Mouse (Mus musculus) intestine, embryonic 15.5 days (tissue): ENCODE data around the gene Bpifa6. TPM values are rescaled to one million over a fixed set of nuclear protein-coding genes. Genes with fewer than 3 reads are reported as not detected.

Source experiments
- ATAC-seq: fragments of 200-750 bp; cut with Nextera tagmentation; 2 replicates; pipeline ENCODE4 v1.8.0; 2017; ENCODE audit warnings: moderate TSS enrichment, moderate library complexity
- H3K27ac ChIP-seq: fragments of 300-500 bp; sonication (generic); 2 replicates; pipeline ENCODE4 v1.5.1; 2015; ENCODE audit warnings: mild to moderate bottlenecking, inconsistent platforms
- H3K27me3 ChIP-seq: fragments of 300-500 bp; sonication (generic); replicated peaks from 2 replicates; pipeline ENCODE4 v1.6.1; 2015; ENCODE audit warnings: inconsistent platforms
- H3K36me3 ChIP-seq: fragments of 300-500 bp; sonication (generic); 2 replicates; pipeline ENCODE4 v1.6.1; 2015; ENCODE audit warnings: inconsistent platforms
- H3K4me1 ChIP-seq: fragments of 300-500 bp; sonication (generic); replicated peaks from 2 replicates; pipeline ENCODE4 v1.6.1; 2015; ENCODE audit warnings: inconsistent platforms
- H3K4me2 ChIP-seq: fragments of 300-500 bp; sonication (generic); replicated peaks from 2 replicates; pipeline ENCODE4 v1.6.1; 2015; ENCODE audit warnings: mild to moderate bottlenecking, inconsistent platforms
- H3K4me3 ChIP-seq: fragments of 300-500 bp; sonication (generic); replicated peaks from 2 replicates; pipeline ENCODE4 v1.5.1; 2015; ENCODE audit warnings: inconsistent platforms
- H3K9ac ChIP-seq: fragments of 300-500 bp; sonication (generic); 2 replicates; pipeline ENCODE4 v1.6.1; 2015; ENCODE audit warnings: inconsistent platforms
- H3K9me3 ChIP-seq: fragments of 300-500 bp; sonication (generic); 2 replicates; pipeline ENCODE4 v1.6.1; 2016; ENCODE audit warnings: inconsistent platforms
- WGBS: fragments of 180-500 bp; shearing (Covaris S2); methylation state at CpG from one replicate; pipeline ENCODE4 v1.1.7; 2015; 5-methylcytosine and 5-hydroxymethylcytosine counted together
- polyA plus RNA-seq: library from polyadenylated mRNA; unstranded; fragments of >200 nt; fragmentation: Nextera tagmentation; extraction: Ambion mirVana; gene quantifications from 2 replicates; pipeline ENCODE4 v1.2.1, GENCODE M21; 2015

Gene Bpifa6
- polyA plus RNA-seq: not detected in 2 replicates

DNA sequence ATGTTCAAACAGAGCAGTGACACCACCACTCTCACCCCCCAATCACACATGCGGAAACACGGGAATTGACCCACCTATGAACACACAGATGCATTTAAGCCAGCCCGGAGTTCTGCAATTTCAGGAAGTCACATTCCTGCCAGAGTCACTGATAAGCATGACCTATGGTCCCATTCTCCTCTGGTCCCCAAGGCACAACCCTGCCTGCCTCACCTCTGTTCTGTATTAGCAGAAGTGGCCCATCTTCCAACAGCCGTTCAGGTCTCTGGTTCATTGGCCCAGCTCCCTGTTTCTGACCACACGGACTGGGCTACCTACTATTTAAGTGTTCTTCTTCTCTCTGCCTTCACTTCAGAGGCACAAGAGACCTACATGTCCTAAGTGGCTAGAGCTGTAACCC is at the start of gene Bpifa6:
Gene Bpifa6, plus strand, starts transcription at position 364 of the 400 bp plus-strand sequence.
- WGBS: 59% methylated on average over 5 of the region's 5 CpGs
- Histone ChIP-seq H3K36me3 (no peaks in the 10 kb centered on the region), H3K4me3 (no peak within 1 kb of the TSS), H3K9ac (no peak within 1 kb of the TSS), H3K4me2 (no peak within 1 kb of the TSS), H3K9me3 (no peaks in the 10 kb centered on the region), H3K4me1 (no peaks in the 10 kb centered on the region), H3K27ac (no peak within 1 kb of the TSS), H3K27me3 (no peaks in the 10 kb centered on the region)
- ATAC-seq: no peak

DNA sequence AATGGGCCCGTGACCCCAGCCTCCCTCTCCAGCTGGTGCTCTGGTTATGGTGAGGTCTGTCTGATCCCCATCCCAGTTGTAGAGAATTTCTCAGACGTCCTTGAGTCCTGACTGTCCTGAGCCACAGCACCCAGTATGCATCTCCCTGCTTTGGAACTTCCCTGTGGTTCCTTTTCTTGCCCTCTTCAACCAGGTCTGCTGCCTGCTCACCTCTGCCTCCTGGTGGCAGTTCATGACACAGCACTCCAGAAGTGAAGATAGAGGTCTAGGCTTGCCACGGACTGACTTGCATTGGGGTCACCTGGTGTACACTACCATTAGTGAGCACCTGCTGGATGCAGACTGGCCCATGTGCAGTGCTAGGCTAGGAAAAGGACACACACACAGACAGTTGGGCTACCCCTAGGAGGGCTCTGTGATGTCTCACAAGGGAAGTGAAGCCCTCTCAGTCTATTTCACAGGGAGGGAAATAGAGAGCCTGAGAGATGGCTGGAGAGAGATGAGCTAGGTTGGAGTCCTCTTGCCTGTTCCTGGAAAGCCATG is 44.8 kb upstream of the Bpifa6 start:
- no peaks in the 10 kb centered on the region for H3K27me3 ChIP-seq
- peak; percentile 36; the same call in 1 of the 2 replicates for ATAC-seq
- H3K9ac ChIP-seq: no peak overlapping the region
- no peak overlapping the region for H3K27ac ChIP-seq
- H3K4me3 ChIP-seq: no peak overlapping the region
- H3K4me2 ChIP-seq: no peak overlapping the region
- no peaks in the 10 kb centered on the region for H3K36me3 ChIP-seq
- H3K4me1 ChIP-seq: no peaks in the 10 kb centered on the region
- no peaks in the 10 kb centered on the region for H3K9me3 ChIP-seq
- 50% methylated on average over 3 of the region's 3 CpGs for WGBS

- H3K36me3 ChIP-seq: no peaks in the 10 kb centered on the region
- no peaks in the 10 kb centered on the region for H3K4me1 ChIP-seq
- no peak overlapping the region for H3K9ac ChIP-seq
- H3K4me3 ChIP-seq: no peak overlapping the region
- no peaks in the 10 kb centered on the region for H3K27me3 ChIP-seq
- H3K27ac ChIP-seq: no peak overlapping the region
- 74% methylated on average over 6 of the region's 6 CpGs for WGBS
- no peak for ATAC-seq
- no peaks in the 10 kb centered on the region for H3K9me3 ChIP-seq
- no peak overlapping the region for H3K4me2 ChIP-seq
Observed at GRCm38 (mm10) chr2:153931125-153931524, 43.6 kb upstream of the Bpifa6 start.

- H3K4me3 ChIP-seq: no peak overlapping the region
- no peak overlapping the region for H3K4me2 ChIP-seq
- H3K4me1 ChIP-seq: no peaks in the 10 kb centered on the region
- H3K27me3 ChIP-seq: no peaks in the 10 kb centered on the region
- no peaks in the 10 kb centered on the region for H3K9me3 ChIP-seq
- H3K27ac ChIP-seq: no peak overlapping the region
- 75% methylated on average over 6 of the region's 6 CpGs for WGBS
- no peak overlapping the region for H3K9ac ChIP-seq
- no peak for ATAC-seq
- no peaks in the 10 kb centered on the region for H3K36me3 ChIP-seq
Observed at GRCm38 (mm10) chr2:153933311-153933710, 41.4 kb upstream of the Bpifa6 start.

- Histone ChIP-seq H3K27me3 (no peaks in the 10 kb centered on the region), H3K4me3 (no peak overlapping the region), H3K27ac (no peak overlapping the region), H3K36me3 (no peaks in the 10 kb centered on the region), H3K9me3 (no peaks in the 10 kb centered on the region), H3K4me1 (no peaks in the 10 kb centered on the region), H3K4me2 (no peak overlapping the region), H3K9ac (no peak overlapping the region)
- no peak for ATAC-seq
- WGBS: 85% methylated on average over 6 of the region's 6 CpGs
Observed at GRCm38 (mm10) chr2:153935348-153935747, 39.4 kb upstream of the Bpifa6 start.

DNA sequence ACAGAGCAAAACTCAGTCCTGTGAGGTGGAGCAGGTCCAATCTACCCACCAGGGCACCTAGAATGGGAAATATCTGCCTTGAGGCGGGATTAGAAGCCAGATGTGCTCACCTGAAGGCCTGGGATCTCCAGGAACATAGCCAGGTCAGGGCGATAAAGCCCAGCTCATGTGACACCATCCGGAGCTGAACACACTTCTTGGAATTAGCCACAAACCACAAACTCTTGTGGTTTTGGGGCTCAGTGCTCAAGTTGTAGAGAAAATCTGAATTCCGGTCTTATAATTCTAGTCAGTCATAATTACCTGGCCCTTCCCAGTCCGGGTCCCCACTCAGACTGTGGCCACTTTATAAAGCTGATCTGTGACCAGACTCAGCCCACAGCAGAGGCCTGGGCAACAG is 36.9 kb upstream of the Bpifa6 start, which contains the start of gene Bpifb4:
Gene Bpifb4, plus strand, starts transcription at position 370 of the 400 bp plus-strand sequence.
- WGBS: 81% methylated on average over 5 of the region's 5 CpGs
- ATAC-seq: no peak
- Histone ChIP-seq H3K9ac (no peak within 1 kb of the TSS), H3K27me3 (no peaks in the 10 kb centered on the region), H3K9me3 (no peaks in the 10 kb centered on the region), H3K36me3 (no peaks in the 10 kb centered on the region), H3K4me3 (no peak within 1 kb of the TSS), H3K4me1 (no peaks in the 10 kb centered on the region), H3K27ac (no peak within 1 kb of the TSS), H3K4me2 (no peak within 1 kb of the TSS)

DNA sequence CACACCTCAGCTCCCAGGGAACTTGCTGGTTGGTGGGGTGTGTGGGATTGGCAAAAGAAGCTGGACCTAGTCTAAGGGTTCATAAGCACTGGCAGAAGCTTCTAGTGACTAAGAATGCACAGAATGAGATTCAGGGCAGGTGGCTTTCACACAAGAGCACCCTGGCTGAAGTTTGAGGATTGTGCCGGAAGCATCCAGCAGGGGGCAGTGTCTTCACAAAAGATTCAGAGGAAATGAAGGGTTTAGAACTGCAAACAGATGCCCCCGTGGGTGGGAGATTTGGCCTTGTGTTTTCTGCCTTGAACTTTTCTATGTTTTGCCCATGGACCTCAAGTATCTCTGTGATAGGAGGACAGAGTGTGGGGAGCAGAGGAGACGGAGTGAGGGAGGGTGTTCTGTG is 31.2 kb upstream of the Bpifa6 start:
- ATAC-seq: no peak
- Histone ChIP-seq H3K9me3 (no peaks in the 10 kb centered on the region), H3K36me3 (no peaks in the 10 kb centered on the region), H3K27me3 (no peaks in the 10 kb centered on the region), H3K4me3 (no peak overlapping the region), H3K27ac (no peak overlapping the region), H3K9ac (no peak overlapping the region), H3K4me2 (no peak overlapping the region), H3K4me1 (no peaks in the 10 kb centered on the region)
- WGBS: 36% methylated on average over 3 of the region's 3 CpGs

DNA sequence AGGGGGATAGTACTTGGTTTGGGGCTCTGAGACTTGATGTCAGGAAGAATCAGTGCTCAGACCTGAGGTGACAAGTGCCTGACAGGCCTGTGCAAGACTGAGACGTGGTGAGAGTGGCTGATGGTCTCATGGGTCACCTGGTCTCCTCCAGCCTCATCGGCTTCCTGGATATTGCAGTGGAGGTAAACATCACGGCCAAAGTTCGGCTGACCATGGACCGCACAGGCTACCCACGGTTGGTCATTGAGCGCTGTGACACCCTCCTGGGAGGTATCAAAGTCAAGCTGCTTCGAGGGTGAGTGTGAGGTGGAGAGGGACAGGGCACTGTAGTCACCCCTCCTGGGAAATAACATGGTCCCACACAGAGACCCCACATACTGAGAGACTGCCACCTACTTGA is 30.2 kb upstream of the Bpifa6 start:
- no peaks in the 10 kb centered on the region for H3K36me3 ChIP-seq
- 83% methylated on average over 8 of the region's 8 CpGs for WGBS
- no peak overlapping the region for H3K27ac ChIP-seq
- no peak overlapping the region for H3K4me3 ChIP-seq
- H3K4me1 ChIP-seq: no peaks in the 10 kb centered on the region
- no peaks in the 10 kb centered on the region for H3K27me3 ChIP-seq
- ATAC-seq: no peak
- no peaks in the 10 kb centered on the region for H3K9me3 ChIP-seq
- no peak overlapping the region for H3K4me2 ChIP-seq
- no peak overlapping the region for H3K9ac ChIP-seq

DNA sequence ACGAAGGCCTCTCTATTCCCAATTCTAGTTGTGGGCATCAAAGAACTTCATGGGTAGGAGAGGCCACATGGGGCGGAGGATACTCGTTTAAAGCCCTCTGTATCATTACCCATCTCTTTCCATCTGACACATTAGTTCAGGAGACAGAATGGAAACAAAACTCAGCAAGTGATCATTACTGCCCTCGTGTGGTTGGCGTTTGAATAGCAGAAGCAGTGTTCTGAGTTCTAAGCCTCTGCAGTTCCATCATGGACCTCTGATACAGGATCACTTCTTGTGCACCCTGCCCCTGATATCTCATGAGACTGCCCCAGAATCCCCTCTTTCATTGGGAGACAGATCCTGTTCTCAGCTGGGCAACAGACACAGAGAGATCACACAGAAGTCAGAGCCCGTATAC is 21.8 kb upstream of the Bpifa6 start:
- ATAC-seq: no peak

GRCm38 (mm10) chr2:153953836-153954235 is 20.9 kb upstream of the Bpifa6 start:
- peak overlapping the region; percentile 38 for H3K4me2 ChIP-seq
- peak; percentile 43; the same call in 1 of the 2 replicates for ATAC-seq
- H3K4me3 ChIP-seq: no peak overlapping the region
- no peaks in the 10 kb centered on the region for H3K36me3 ChIP-seq
- H3K27ac ChIP-seq: no peak overlapping the region
- no peaks in the 10 kb centered on the region for H3K9me3 ChIP-seq
- WGBS: 13% methylated on average over 6 of the region's 6 CpGs
- no peak overlapping the region for H3K9ac ChIP-seq
- no peaks in the 10 kb centered on the region for H3K4me1 ChIP-seq
- H3K27me3 ChIP-seq: no peaks in the 10 kb centered on the region

More for the DNA sequence above, 21.8 kb upstream of the Bpifa6 start:
- H3K4me3 ChIP-seq: no peak overlapping the region
- no peaks in the 10 kb centered on the region for H3K36me3 ChIP-seq
- H3K27me3 ChIP-seq: no peaks in the 10 kb centered on the region
- H3K4me1 ChIP-seq: no peaks in the 10 kb centered on the region
- no peak overlapping the region for H3K4me2 ChIP-seq
- H3K27ac ChIP-seq: no peak overlapping the region
- 26% methylated on average over 6 of the region's 6 CpGs for WGBS
- no peak overlapping the region for H3K9ac ChIP-seq
- H3K9me3 ChIP-seq: no peaks in the 10 kb centered on the region

DNA sequence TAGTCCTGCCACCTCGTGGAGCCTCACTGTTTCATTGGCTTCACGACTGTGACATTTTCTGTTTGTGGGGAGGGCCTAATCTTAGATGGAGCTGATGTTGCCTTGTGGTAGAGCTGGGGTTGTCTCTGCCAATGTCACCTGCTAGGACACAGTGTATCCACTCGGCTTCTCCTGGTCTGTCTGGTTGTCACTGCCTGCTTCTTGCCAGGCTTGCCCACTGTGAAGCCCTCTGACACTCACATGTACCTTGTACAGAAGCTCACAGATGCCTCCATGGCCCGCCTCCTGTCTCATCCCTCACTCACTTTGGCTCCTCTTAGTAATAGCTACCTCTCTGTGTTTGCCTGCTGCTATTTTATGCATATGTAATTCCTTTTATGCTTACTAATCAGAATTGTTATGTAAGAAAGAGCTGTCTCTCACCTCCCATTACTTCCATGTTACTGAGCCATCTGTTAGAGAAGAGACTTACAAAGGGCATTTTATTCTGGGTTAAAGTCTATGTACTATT is 11.9 kb upstream of the Bpifa6 start:
- no peaks in the 10 kb centered on the region for H3K27me3 ChIP-seq
- H3K9me3 ChIP-seq: no peaks in the 10 kb centered on the region
- no peak overlapping the region for H3K9ac ChIP-seq
- WGBS: 65% methylated on average over 4 of the region's 4 CpGs
- no peak overlapping the region for H3K4me2 ChIP-seq
- H3K4me1 ChIP-seq: no peaks in the 10 kb centered on the region
- H3K4me3 ChIP-seq: no peak overlapping the region
- no peak for ATAC-seq
- H3K36me3 ChIP-seq: no peaks in the 10 kb centered on the region
- no peak overlapping the region for H3K27ac ChIP-seq

DNA sequence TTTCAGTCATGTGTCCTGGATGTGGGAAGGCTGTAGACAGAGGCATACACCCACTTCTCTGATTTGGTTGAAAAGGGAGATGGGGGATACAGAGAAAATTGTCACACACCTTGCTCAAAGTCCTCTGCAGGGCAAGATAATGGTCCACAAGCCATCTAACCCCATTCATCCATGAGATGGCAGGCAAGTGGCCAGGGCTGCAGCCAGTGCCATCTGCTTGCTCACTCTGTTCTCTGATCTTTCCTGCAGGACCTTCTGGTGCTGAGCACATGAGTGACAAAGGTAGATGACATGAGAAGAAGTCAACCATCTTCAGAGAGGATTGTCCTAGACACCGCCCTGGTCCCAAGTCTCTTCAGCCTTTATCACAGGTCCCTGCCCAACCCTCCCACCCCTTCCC is 11.4 kb upstream of the Bpifa6 start:
- H3K4me1 ChIP-seq: no peaks in the 10 kb centered on the region
- H3K36me3 ChIP-seq: no peaks in the 10 kb centered on the region
- whole genome bisulfite sequencing: 92% methylated on average over 1 of the region's 1 CpGs
- H3K27ac ChIP-seq: no peak overlapping the region
- H3K4me3 ChIP-seq: no peak overlapping the region
- H3K27me3 ChIP-seq: no peaks in the 10 kb centered on the region
- ATAC-seq: no peak
- no peak overlapping the region for H3K9ac ChIP-seq
- H3K9me3 ChIP-seq: no peaks in the 10 kb centered on the region
- no peak overlapping the region for H3K4me2 ChIP-seq

DNA sequence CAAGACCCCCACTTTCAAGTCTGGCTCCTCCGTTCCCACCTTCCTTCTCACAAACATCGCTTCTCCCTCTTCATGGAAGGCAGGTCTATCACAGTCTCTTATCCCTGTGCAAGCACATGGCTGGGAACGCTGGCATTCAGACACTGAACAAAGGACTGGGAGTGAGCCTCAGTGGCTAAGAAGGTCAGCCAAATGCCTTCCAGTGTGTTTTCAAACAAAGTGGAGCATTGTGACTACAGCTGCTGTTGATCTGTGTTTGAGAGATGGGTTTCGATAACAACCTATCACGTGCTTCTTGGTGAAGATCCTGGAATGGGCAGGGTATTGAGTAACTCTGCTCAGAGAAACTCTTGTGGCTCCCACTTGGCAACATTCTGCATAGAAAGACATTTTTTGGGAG is 4.5 kb upstream of the Bpifa6 start:
- Histone ChIP-seq H3K9ac (no peak overlapping the region), H3K27ac (no peak overlapping the region), H3K9me3 (no peaks in the 10 kb centered on the region), H3K27me3 (no peaks in the 10 kb centered on the region), H3K4me1 (no peaks in the 10 kb centered on the region), H3K4me2 (no peak overlapping the region), H3K36me3 (no peaks in the 10 kb centered on the region), H3K4me3 (no peak overlapping the region)
- no peak for ATAC-seq
- WGBS: 78% methylated on average over 5 of the region's 5 CpGs
